Mouse (Mus musculus) lung, postnatal 0 days (tissue): ENCODE measurements around the gene Rpl29.

Experiments
- CTCF ChIP-seq: IDR thresholded peaks from 2 replicates; pipeline ENCODE4 v1.5.1; 2016; ENCODE audit warnings: antibody characterized with exemption, mild to moderate bottlenecking
- EP300 ChIP-seq: IDR thresholded peaks from 2 replicates; pipeline ENCODE4 v1.6.1; 2016; ENCODE audit warnings: antibody characterized with exemption, mild to moderate bottlenecking, control low read depth

DNA sequence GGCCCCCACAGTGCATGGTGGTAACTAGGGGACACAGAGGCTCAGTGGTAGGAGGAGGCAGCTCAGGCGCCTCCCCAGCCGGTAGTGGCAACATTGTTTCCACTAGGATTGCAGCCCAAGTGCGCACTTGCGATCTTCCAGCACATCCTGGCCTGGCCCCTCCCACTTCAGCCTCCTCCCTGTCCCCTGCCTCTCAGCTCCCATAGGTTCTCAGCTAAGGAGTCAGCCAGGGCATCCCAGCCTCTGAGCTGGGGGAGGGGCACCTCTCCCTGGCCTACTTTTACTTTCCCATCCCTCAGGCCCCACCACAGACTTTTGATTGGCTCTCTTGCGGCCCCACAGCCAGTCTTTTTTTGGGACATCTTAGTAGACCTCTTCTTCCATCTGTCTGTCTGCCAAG, 42.6 kb downstream of the Rpl29 start:
- TF ChIP-seq CTCF (peak; percentile 9; the same call in 1 of the 2 replicates), EP300 (no peak)
